Mouse (Mus musculus) C2C12 (cell line): ENCODE measurements around the gene Apol7a. TPM values are rescaled to one million over a fixed set of nuclear protein-coding genes. Genes with fewer than 3 reads are reported as not detected.
A peak's percentile ranks its signal among the peaks of the same experiment; 100 is the strongest.

Source experiments
- H3K27me3 ChIP-seq: one replicate; pipeline ENCODE4 v1.6.1; 2011; ENCODE audit not compliant: control insufficient read depth, insufficient read depth, insufficient read length
- H3K36me3 ChIP-seq: one replicate; pipeline ENCODE4 v1.6.1; 2011; ENCODE audit not compliant: control insufficient read depth, insufficient read depth
- H3K4me3 ChIP-seq: one replicate; pipeline ENCODE4 v1.5.1; 2011; ENCODE audit warnings: mild to moderate bottlenecking, control low read depth; ENCODE audit not compliant: poor library complexity, insufficient read depth, severe bottlenecking
- H3K79me2 ChIP-seq: one replicate; pipeline ENCODE4 v1.6.1; 2011; ENCODE audit not compliant: control insufficient read depth, insufficient read depth
- H3K79me3 ChIP-seq: one replicate; pipeline ENCODE4 v1.6.1; 2011; ENCODE audit warnings: low read depth, control low read depth
- H3ac ChIP-seq: one replicate; pipeline ENCODE3; 2011; ENCODE audit warnings: low read depth; ENCODE audit not compliant: control insufficient read depth, insufficient read length
- CEBPB ChIP-seq: IDR thresholded peaks from one replicate; pipeline ENCODE4 v1.6.1; 2011; ENCODE audit warnings: low read depth, mild to moderate bottlenecking, control low read depth, moderate library complexity
- CTCF ChIP-seq: IDR thresholded peaks from one replicate; pipeline ENCODE4 v1.5.1; 2011; ENCODE audit not compliant: control insufficient read depth, insufficient read depth, insufficient read length
- FOSL1 ChIP-seq: IDR thresholded peaks from one replicate; pipeline ENCODE4 v1.8.0; 2011; ENCODE audit warnings: mild to moderate bottlenecking, low read length; ENCODE audit not compliant: poor library complexity, insufficient read depth, severe bottlenecking
- MAX ChIP-seq: IDR thresholded peaks from one replicate; pipeline ENCODE4 v1.6.1; 2011; ENCODE audit warnings: mild to moderate bottlenecking, control low read depth
- MYOD1 ChIP-seq: IDR thresholded peaks from one replicate; pipeline ENCODE4 v1.6.1; 2011; ENCODE audit warnings: low read depth; ENCODE audit not compliant: control insufficient read depth, insufficient read length
- MYOG ChIP-seq: IDR thresholded peaks from one replicate; pipeline ENCODE4 v1.6.1; 2011; ENCODE audit not compliant: control insufficient read depth, insufficient read length; ENCODE audit errors: extremely low read depth
- USF1 ChIP-seq: IDR thresholded peaks from one replicate; pipeline ENCODE4 v1.6.1; 2011; ENCODE audit warnings: low read depth, mild to moderate bottlenecking, control low read depth, moderate library complexity
- polyA plus RNA-seq: library from polyadenylated mRNA; unstranded; fragments of >200 nt; fragmentation: generic; extraction: Trizol; gene quantifications from one replicate; pipeline ENCODE4 v1.2.1, GENCODE M21; 2012; ENCODE audit warnings: missing spikeins

Apol7a gene
- polyA plus RNA-seq, 1 experiment = 0.27 TPM

DNA sequence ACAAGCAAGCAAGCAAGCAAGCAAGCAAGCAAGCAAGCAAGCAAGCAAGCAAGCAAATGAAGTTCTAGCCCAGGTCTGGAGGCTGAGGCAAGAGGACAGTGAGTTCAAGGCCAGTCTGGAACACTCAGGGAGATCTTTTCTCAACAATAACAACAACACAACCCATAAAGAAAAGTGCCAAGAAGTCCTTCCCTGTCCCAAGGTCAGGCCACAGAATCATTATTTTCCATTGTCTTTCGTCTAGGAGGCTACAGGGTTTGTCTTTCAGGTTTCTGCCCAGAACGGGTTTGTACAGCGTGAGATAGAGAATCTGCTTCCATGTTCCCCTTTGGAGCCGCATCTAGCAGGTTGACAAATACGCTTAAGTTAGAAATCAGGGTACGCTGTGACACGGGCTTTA, 48.8 kb downstream of the Apol7a start:
- no peaks in the 10 kb centered on the region for H3K27me3 ChIP-seq
- TF ChIP-seq MYOD1 = no peak
- TF ChIP-seq CTCF = no peak
- TF ChIP-seq USF1 = no peak
- no peak for TF ChIP-seq MYOG
- TF ChIP-seq FOSL1 = no peak
- TF ChIP-seq CEBPB = no peak
- TF ChIP-seq MAX = no peak
- no peak overlapping the region for H3K4me3 ChIP-seq
- H3K79me3 ChIP-seq = no peaks in the 10 kb centered on the region
- H3K79me2 ChIP-seq = no peaks in the 10 kb centered on the region
- H3ac ChIP-seq = no peak overlapping the region
- no peaks in the 10 kb centered on the region for H3K36me3 ChIP-seq

GRCm38 (mm10) chr15:77348146-77348545, 50.8 kb downstream of the Apol7a start:
- TF ChIP-seq CTCF (no peak), USF1 (no peak), FOSL1 (no peak), CEBPB (no peak), MAX (no peak), MYOD1 (no peak), MYOG (no peak)
- H3K36me3 ChIP-seq = no peaks in the 10 kb centered on the region

GRCm38 (mm10) chr15:77344127-77345125, 54.5 kb downstream of the Apol7a start:
- H3K36me3 ChIP-seq = no peaks in the 10 kb centered on the region
- no peak overlapping the region for H3K4me3 ChIP-seq
- no peaks in the 10 kb centered on the region for H3K79me3 ChIP-seq
- no peaks in the 10 kb centered on the region for H3K79me2 ChIP-seq
- H3ac ChIP-seq = no peak overlapping the region
- TF ChIP-seq MYOD1 (no peak), USF1 (no peak), CTCF (no peak), MYOG (no peak), FOSL1 (no peak), CEBPB (no peak), MAX (no peak)
- H3K27me3 ChIP-seq = no peaks in the 10 kb centered on the region

More at GRCm38 (mm10) chr15:77348146-77348545, 50.8 kb downstream of the Apol7a start:
- no peaks in the 10 kb centered on the region for H3K27me3 ChIP-seq
- H3K79me2 ChIP-seq = no peaks in the 10 kb centered on the region
- no peak overlapping the region for H3ac ChIP-seq
- no peaks in the 10 kb centered on the region for H3K79me3 ChIP-seq
- H3K4me3 ChIP-seq = no peak overlapping the region

GRCm38 (mm10) chr15:77343527-77344091, 55.3 kb downstream of the Apol7a start:
- H3ac ChIP-seq = no peak overlapping the region
- H3K79me2 ChIP-seq = no peaks in the 10 kb centered on the region
- no peaks in the 10 kb centered on the region for H3K27me3 ChIP-seq
- TF ChIP-seq CEBPB (no peak), FOSL1 (no peak), MYOD1 (no peak), MAX (no peak), MYOG (no peak), CTCF (peak; percentile 94)
- H3K36me3 ChIP-seq = no peaks in the 10 kb centered on the region
- H3K4me3 ChIP-seq = no peak overlapping the region
- H3K79me3 ChIP-seq = no peaks in the 10 kb centered on the region

GRCm38 (mm10) chr15:77342962-77343526, 55.9 kb downstream of the Apol7a start:
- Histone ChIP-seq H3K36me3 (no peaks in the 10 kb centered on the region), H3K27me3 (no peaks in the 10 kb centered on the region), H3K79me3 (no peaks in the 10 kb centered on the region), H3K79me2 (no peaks in the 10 kb centered on the region), H3ac (no peak overlapping the region), H3K4me3 (no peak overlapping the region)
- TF ChIP-seq FOSL1 (no peak), MYOD1 (no peak), CTCF (no peak), USF1 (no peak), MYOG (no peak), MAX (no peak), CEBPB (no peak)
